Mouse (Mus musculus): ENCODE measurements around the gene Hdc. TPM values are rescaled to one million over a fixed set of nuclear protein-coding genes. Genes with fewer than 3 reads are reported as not detected.

Gene Hdc
- total RNA-seq, 1 experiment, result 1.7 TPM

DNA sequence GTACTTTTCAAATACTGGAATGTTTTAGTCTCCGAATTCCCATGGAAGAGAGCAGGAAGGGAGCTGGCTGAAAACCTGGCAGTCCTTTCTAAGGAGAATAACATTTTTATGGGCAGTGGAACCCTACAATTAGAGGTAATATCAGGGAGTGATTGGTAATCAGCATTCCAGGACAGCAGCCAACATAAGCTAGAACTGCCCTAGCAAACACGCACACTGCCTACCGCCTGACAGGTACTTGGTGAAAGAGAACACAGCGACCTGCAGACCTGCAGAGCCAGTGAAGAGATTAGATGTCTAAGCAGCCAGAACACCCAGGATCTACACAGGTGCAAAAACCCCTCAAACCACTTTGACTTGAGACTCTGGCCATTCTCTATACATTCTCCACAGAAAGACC is 46.4 kb downstream of the Hdc start:
- no peak for DNase-seq (ENCODE audit: low read depth, low spot score)

DNA sequence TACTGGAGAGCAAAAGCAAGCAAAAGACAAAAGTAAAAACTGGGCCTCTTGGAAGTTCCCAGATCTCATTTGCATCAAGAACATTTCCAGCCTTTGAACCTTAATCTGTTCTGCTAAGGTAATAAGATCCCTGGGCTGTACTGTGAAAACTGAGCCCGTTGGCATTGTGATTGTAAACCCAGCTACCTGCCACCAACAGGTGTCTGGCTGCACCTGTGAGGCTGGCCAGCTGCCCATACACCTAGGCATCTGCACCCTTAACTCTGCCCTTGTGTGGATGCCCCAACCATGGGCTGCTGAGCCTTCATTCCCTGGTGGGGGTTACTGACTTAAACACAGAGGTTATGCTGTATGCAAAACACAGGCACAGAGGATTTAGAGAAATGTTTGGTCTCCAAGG is 46.9 kb downstream of the Hdc start:
- no peak overlapping the region for H3K4me3 ChIP-seq (ENCODE audit: insufficient read depth in 1 of 2, low read depth in 1 of 2, low read length in 2 of 2, poor library complexity in 1 of 2, severe bottlenecking in 1 of 2)
- in situ Hi-C loops (cut with MboI; ENCODE audit: low sequenced_read_pairs in 2 of 2, unreplicated experiment in 2 of 2), result no loop called here
- DNase-seq (ENCODE audit: low read depth, low spot score), result no peak

More for the DNA sequence above, 46.4 kb downstream of the Hdc start:
- Histone ChIP-seq H3K9ac (ENCODE audit: insufficient read depth, low read depth, low read length, poor library complexity, severe bottlenecking) (no peak overlapping the region), H3K9me3 (ENCODE audit: control insufficient read depth, insufficient read depth, low read depth, low read length) (no peaks in the 10 kb centered on the region), H3K4me1 (ENCODE audit: control insufficient read depth in 2 of 2, insufficient read depth in 2 of 2, low read length in 2 of 2, poor library complexity in 1 of 2) (no peaks in the 10 kb centered on the region), H3K27ac (ENCODE audit: insufficient read depth, low read depth, low read length, poor library complexity, severe bottlenecking) (no peak overlapping the region), H3K36me3 (ENCODE audit: control insufficient read depth, insufficient read depth, low read length, poor library complexity, severe bottlenecking) (peaks cover 7% of the 10 kb centered on the region; the same call in 1 of the 2 replicates), H3K4me3 (ENCODE audit: insufficient read depth in 1 of 2, low read depth in 1 of 2, low read length in 2 of 2, poor library complexity in 1 of 2, severe bottlenecking in 1 of 2) (no peak overlapping the region)
- no peak for TF ChIP-seq HCFC1 (IDR thresholded peaks at IDR 0.05; ENCODE audit: borderline replicate concordance, insufficient read depth, low read length)
- no peak for TF ChIP-seq CHD2 (IDR thresholded peaks at IDR 0.05; ENCODE audit: low read depth, low read length)
- no peak for TF ChIP-seq ZNF384 (IDR thresholded peaks at IDR 0.05; ENCODE audit: low read depth, low read length)
- in situ Hi-C loops (cut with MboI; ENCODE audit: low sequenced_read_pairs in 2 of 2, unreplicated experiment in 2 of 2), result no loop called here

DNA sequence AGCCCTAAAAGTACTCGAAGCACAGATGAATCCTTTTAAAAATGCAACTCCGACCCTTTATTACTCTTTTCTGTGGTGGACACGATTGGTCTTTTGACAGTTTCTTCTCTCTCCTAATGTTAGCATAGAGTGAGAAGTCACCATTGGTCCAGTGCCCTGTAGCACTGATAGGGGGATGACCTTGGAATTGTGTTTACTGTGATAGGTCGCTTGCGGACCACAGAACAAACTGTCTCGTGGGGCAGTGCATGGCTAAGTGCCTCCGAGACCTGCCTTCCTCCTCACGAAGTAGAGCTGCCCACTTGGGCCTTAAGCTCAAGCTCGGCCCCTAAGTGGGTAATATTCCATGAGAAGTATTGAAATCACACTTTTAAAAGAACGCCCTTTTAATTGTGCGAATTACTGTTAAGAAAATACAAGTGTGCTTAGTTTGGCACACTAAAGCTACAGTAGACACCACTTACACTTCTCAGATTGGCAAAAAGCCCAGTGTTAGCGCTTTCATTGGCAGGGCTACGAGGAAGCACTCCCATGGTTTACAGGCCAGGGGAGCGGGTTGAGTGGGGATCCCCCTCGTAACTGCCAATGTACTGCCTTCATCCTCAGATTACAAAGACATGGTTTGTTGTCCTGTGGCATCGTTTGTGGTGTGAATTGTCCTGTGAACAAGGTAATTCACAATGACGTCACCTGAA is 55.5 kb downstream of the Hdc start:
- in situ Hi-C loops (cut with MboI; ENCODE audit: low sequenced_read_pairs in 2 of 2, unreplicated experiment in 2 of 2), result no loop called here
- Histone ChIP-seq H3K9me3 (ENCODE audit: control insufficient read depth, insufficient read depth, low read depth, low read length) (no peaks in the 10 kb centered on the region), H3K4me1 (ENCODE audit: control insufficient read depth in 2 of 2, insufficient read depth in 2 of 2, low read length in 2 of 2, poor library complexity in 1 of 2) (no peaks in the 10 kb centered on the region), H3K9ac (ENCODE audit: insufficient read depth, low read depth, low read length, poor library complexity, severe bottlenecking) (no peak overlapping the region), H3K36me3 (ENCODE audit: control insufficient read depth, insufficient read depth, low read length, poor library complexity, severe bottlenecking) (peaks cover 14% of the 10 kb centered on the region; the same call in 1 of the 2 replicates), H3K4me3 (ENCODE audit: insufficient read depth in 1 of 2, low read depth in 1 of 2, low read length in 2 of 2, poor library complexity in 1 of 2, severe bottlenecking in 1 of 2) (no peak overlapping the region), H3K27ac (ENCODE audit: insufficient read depth, low read depth, low read length, poor library complexity, severe bottlenecking) (no peak overlapping the region)
- no peak for DNase-seq (ENCODE audit: low read depth, low spot score)
- no peak for TF ChIP-seq CHD2 (IDR thresholded peaks at IDR 0.05; ENCODE audit: low read depth, low read length)
- TF ChIP-seq ZC3H11A (IDR thresholded peaks at IDR 0.05; ENCODE audit: borderline replicate concordance, low read depth, low read length), result no peak
- no peak for TF ChIP-seq MAFK (IDR thresholded peaks at IDR 0.05; ENCODE audit: insufficient read depth, low read depth, low read length)
- no peak for TF ChIP-seq HCFC1 (IDR thresholded peaks at IDR 0.05; ENCODE audit: borderline replicate concordance, insufficient read depth, low read length)
- no peak for TF ChIP-seq ZNF384 (IDR thresholded peaks at IDR 0.05; ENCODE audit: low read depth, low read length)

More for the DNA sequence above, 46.9 kb downstream of the Hdc start:
- Histone ChIP-seq H3K27ac (ENCODE audit: insufficient read depth, low read depth, low read length, poor library complexity, severe bottlenecking) (no peak overlapping the region), H3K4me1 (ENCODE audit: control insufficient read depth in 2 of 2, insufficient read depth in 2 of 2, low read length in 2 of 2, poor library complexity in 1 of 2) (no peaks in the 10 kb centered on the region), H3K9ac (ENCODE audit: insufficient read depth, low read depth, low read length, poor library complexity, severe bottlenecking) (no peak overlapping the region), H3K36me3 (ENCODE audit: control insufficient read depth, insufficient read depth, low read length, poor library complexity, severe bottlenecking) (peaks cover 5% of the 10 kb centered on the region; the same call in 1 of the 2 replicates), H3K9me3 (ENCODE audit: control insufficient read depth, insufficient read depth, low read depth, low read length) (no peaks in the 10 kb centered on the region)
- TF ChIP-seq HCFC1 (IDR thresholded peaks at IDR 0.05; ENCODE audit: borderline replicate concordance, insufficient read depth, low read length) (no peak), MAFK (IDR thresholded peaks at IDR 0.05; ENCODE audit: insufficient read depth, low read depth, low read length) (no peak), ZC3H11A (IDR thresholded peaks at IDR 0.05; ENCODE audit: borderline replicate concordance, low read depth, low read length) (no peak), ZNF384 (IDR thresholded peaks at IDR 0.05; ENCODE audit: low read depth, low read length) (no peak), CHD2 (IDR thresholded peaks at IDR 0.05; ENCODE audit: low read depth, low read length) (no peak)

GRCm38 (mm10) chr2:126560094-126560493 is 59.0 kb downstream of the Hdc start:
- Histone ChIP-seq H3K36me3 (ENCODE audit: control insufficient read depth, insufficient read depth, low read length, poor library complexity, severe bottlenecking) (peaks cover 14% of the 10 kb centered on the region; the same call in 1 of the 2 replicates), H3K9me3 (ENCODE audit: control insufficient read depth, insufficient read depth, low read depth, low read length) (no peaks in the 10 kb centered on the region), H3K27ac (ENCODE audit: insufficient read depth, low read depth, low read length, poor library complexity, severe bottlenecking) (no peak overlapping the region), H3K9ac (ENCODE audit: insufficient read depth, low read depth, low read length, poor library complexity, severe bottlenecking) (no peak overlapping the region), H3K4me1 (ENCODE audit: control insufficient read depth in 2 of 2, insufficient read depth in 2 of 2, low read length in 2 of 2, poor library complexity in 1 of 2) (no peaks in the 10 kb centered on the region), H3K4me3 (ENCODE audit: insufficient read depth in 1 of 2, low read depth in 1 of 2, low read length in 2 of 2, poor library complexity in 1 of 2, severe bottlenecking in 1 of 2) (no peak overlapping the region)
- no peak for TF ChIP-seq HCFC1 (IDR thresholded peaks at IDR 0.05; ENCODE audit: borderline replicate concordance, insufficient read depth, low read length)
- TF ChIP-seq CHD2 (IDR thresholded peaks at IDR 0.05; ENCODE audit: low read depth, low read length), result no peak
- no peak for TF ChIP-seq ZNF384 (IDR thresholded peaks at IDR 0.05; ENCODE audit: low read depth, low read length)
- TF ChIP-seq ZC3H11A (IDR thresholded peaks at IDR 0.05; ENCODE audit: borderline replicate concordance, low read depth, low read length), result no peak
- TF ChIP-seq MAFK (IDR thresholded peaks at IDR 0.05; ENCODE audit: insufficient read depth, low read depth, low read length), result no peak
- DNase-seq (ENCODE audit: low read depth, low spot score), result no peak
- in situ Hi-C loops (cut with MboI; ENCODE audit: low sequenced_read_pairs in 2 of 2, unreplicated experiment in 2 of 2), result no loop called here

Measured in ES-E14 (cell line).